Mouse (Mus musculus) heart, embryonic 12.5 days (tissue): Measurements from ENCODE around the gene Thbs4. TPM values are rescaled to one million over a fixed set of nuclear protein-coding genes. Genes with fewer than 3 reads are reported as not detected.

Source experiments
- ATAC-seq: fragments of 200-750 bp; cut with Nextera tagmentation; 2 replicates; pipeline ENCODE4 v1.8.0; 2017; ENCODE audit warnings: moderate TSS enrichment, moderate library complexity; ENCODE audit not compliant: insufficient number of reproducible peaks, low FRiP score
- H3K27ac ChIP-seq: fragments of 300-500 bp; sonication (generic); 2 replicates; pipeline ENCODE4 v1.5.1; 2016; ENCODE audit warnings: mild to moderate bottlenecking, moderate library complexity; ENCODE audit not compliant: poor library complexity, severe bottlenecking
- H3K27me3 ChIP-seq: fragments of 300-500 bp; sonication (generic); replicated peaks from 2 replicates; pipeline ENCODE4 v1.6.1; 2016; ENCODE audit warnings: mild to moderate bottlenecking, moderate library complexity
- H3K36me3 ChIP-seq: fragments of 300-500 bp; sonication (generic); 2 replicates; pipeline ENCODE4 v1.6.1; 2016; ENCODE audit warnings: mild to moderate bottlenecking, moderate library complexity
- H3K4me1 ChIP-seq: fragments of 300-500 bp; sonication (generic); replicated peaks from 2 replicates; pipeline ENCODE4 v1.6.1; 2016; ENCODE audit warnings: mild to moderate bottlenecking
- H3K4me2 ChIP-seq: fragments of 300-500 bp; sonication (generic); 2 replicates; pipeline ENCODE4 v1.6.1; 2016; ENCODE audit warnings: mild to moderate bottlenecking, moderate library complexity
- H3K4me3 ChIP-seq: fragments of 300-500 bp; sonication (generic); 2 replicates; pipeline ENCODE4 v1.5.1; 2016; ENCODE audit warnings: mild to moderate bottlenecking
- H3K9ac ChIP-seq: fragments of 300-500 bp; sonication (generic); 2 replicates; pipeline ENCODE4 v1.6.1; 2016; ENCODE audit warnings: mild to moderate bottlenecking, moderate library complexity
- H3K9me3 ChIP-seq: fragments of 300-500 bp; sonication (generic); replicated peaks from 2 replicates; pipeline ENCODE4 v1.6.1; 2016; ENCODE audit warnings: mild to moderate bottlenecking, moderate library complexity
- WGBS: fragments of 180-500 bp; shearing (Covaris S2); methylation state at CpG from one replicate; pipeline ENCODE4 v1.1.7; 2016; 5-methylcytosine and 5-hydroxymethylcytosine counted together
- polyA plus RNA-seq: library from polyadenylated mRNA; unstranded; fragments of >200 nt; fragmentation: Nextera tagmentation; extraction: Ambion mirVana; gene quantifications from 2 replicates; pipeline ENCODE4 v1.2.1, GENCODE M21; 2016

Gene Thbs4
- polyA plus RNA-seq, 1 experiment from 2014 or later: 45.6 TPM

DNA sequence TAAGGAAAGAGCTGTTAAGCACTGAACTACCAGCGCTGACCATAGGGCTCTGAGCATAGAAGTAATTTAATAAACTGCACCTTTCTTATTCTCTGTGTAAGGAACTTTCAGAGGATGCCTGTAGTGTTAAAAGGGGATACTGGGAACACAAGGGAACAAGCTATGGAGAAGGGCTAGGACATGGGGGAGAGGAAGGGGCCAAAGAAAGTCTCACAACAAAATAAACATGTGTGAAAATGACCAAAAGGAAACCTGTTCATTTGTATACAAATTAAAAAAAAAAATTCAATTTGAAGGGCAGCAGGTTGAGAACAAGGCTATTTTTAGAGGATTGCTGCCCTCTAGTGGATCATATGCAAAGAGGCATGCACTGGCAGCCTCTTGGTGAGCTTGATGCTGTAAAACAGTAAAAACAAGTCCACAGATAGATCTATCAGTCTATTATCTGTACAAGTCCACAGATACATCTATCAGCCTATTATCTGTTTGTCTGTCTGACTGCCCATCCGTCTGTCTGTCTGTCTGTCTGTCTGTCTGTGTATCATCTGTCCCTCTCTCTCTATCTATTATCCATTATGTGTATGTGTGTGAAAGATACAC lies 53.8 kb downstream of the Thbs4 start:
- Histone ChIP-seq H3K9me3 (no peaks in the 10 kb centered on the region), H3K4me3 (no peak overlapping the region), H3K27me3 (no peaks in the 10 kb centered on the region), H3K27ac (no peak overlapping the region), H3K4me1 (peaks cover 7% of the 10 kb centered on the region), H3K9ac (no peak overlapping the region), H3K36me3 (no peaks in the 10 kb centered on the region), H3K4me2 (no peak overlapping the region)
- 10% methylated on average over 2 of the region's 2 CpGs for WGBS
- no peak for ATAC-seq

DNA sequence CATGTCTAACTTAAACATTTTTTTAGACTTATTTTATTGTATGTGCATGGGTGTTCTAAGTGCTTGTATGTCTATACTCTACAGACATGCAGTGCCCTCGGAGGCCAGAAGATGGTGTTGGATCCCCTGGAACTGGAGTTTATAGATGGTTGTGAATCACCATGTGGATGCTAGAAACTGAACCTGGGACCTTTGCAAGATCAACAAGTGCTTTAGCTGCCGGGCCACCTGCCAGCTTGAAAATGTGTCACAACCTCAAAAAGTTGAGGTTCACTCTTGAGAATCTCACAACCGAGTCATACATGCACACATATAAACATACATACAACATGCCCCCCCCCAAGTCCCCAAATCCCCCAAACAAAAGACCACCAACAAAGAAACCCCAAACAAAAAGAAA lies 54.8 kb downstream of the Thbs4 start:
- H3K4me3 ChIP-seq: no peak overlapping the region
- no peaks in the 10 kb centered on the region for H3K36me3 ChIP-seq
- H3K27ac ChIP-seq: no peak overlapping the region
- WGBS: 81% methylated on average over 3 of the region's 3 CpGs
- no peak for ATAC-seq
- H3K9me3 ChIP-seq: no peaks in the 10 kb centered on the region
- no peak overlapping the region for H3K9ac ChIP-seq
- peaks cover 7% of the 10 kb centered on the region for H3K4me1 ChIP-seq
- H3K27me3 ChIP-seq: no peaks in the 10 kb centered on the region
- no peak overlapping the region for H3K4me2 ChIP-seq

DNA sequence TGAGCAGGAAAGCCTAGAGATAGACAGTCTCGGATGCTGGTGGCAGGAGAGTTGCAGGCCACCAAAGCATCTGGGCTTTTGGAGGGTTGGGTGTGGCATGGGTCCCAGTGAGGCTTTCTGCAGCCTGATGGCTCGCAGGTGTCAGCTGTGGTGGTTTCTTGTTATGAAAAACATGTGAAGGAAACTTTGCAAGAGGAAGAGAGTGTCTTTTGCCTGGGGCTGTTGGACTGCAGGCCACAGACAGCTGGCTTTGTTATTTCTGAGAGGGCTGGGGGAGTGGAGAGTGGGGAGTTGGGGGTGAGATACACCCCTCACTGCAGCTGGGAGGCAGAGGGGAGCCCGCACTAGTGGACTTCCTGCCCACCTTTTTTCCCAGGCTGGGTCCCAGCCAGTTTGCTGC lies 55.8 kb downstream of the Thbs4 start:
- no peaks in the 10 kb centered on the region for H3K27me3 ChIP-seq
- H3K9ac ChIP-seq: no peak overlapping the region
- 75% methylated on average over 3 of the region's 3 CpGs for WGBS
- H3K4me1 ChIP-seq: peaks cover 7% of the 10 kb centered on the region
- H3K4me2 ChIP-seq: no peak overlapping the region
- no peak overlapping the region for H3K27ac ChIP-seq
- no peak for ATAC-seq
- no peak overlapping the region for H3K4me3 ChIP-seq
- H3K9me3 ChIP-seq: no peaks in the 10 kb centered on the region
- no peaks in the 10 kb centered on the region for H3K36me3 ChIP-seq

DNA sequence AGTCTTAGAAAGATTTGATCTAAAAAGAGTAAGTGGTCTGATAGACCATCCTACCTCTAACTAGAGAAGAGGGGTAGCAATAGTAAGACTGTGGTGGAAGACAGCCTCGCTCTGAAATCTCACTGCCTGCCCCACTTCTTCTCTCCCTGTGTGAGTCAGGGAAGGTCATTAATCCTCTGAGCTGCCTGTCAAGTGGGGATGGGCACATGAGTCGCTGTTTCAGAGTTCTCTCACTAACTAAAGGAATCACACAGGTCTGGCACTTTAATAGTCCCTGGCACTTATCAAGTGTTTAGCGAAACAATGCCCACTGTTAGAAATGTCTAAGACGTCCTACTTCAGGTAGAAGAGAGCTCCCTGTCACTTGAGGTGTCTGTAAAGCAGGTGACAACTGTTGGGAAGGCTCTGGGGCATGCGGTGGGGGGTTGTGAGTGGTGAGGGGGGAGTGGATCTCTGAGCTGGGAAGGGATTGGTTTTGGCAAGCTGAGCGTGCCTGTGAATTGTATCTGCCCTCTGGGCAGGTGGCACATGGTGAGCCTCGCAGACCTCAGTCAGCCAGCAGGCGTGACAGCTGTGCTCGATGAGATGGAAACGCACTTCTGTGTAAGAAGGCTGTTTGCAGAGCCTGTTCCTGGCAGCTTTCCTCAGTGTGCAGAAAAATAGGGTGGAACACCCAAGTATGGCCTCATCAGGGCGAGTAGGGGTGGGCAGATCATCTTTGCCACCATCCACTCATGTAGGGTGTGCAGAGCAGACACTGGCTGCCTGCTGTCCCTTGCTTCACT lies 57.9 kb downstream of the Thbs4 start:
- H3K4me1 ChIP-seq: no peaks in the 10 kb centered on the region
- no peaks in the 10 kb centered on the region for H3K27me3 ChIP-seq
- H3K36me3 ChIP-seq: no peaks in the 10 kb centered on the region
- no peak overlapping the region for H3K27ac ChIP-seq
- no peak overlapping the region for H3K9ac ChIP-seq
- no peaks in the 10 kb centered on the region for H3K9me3 ChIP-seq
- no peak overlapping the region for H3K4me3 ChIP-seq
- no peak for ATAC-seq
- WGBS: 52% methylated on average over 11 of the region's 11 CpGs
- H3K4me2 ChIP-seq: no peak overlapping the region

DNA sequence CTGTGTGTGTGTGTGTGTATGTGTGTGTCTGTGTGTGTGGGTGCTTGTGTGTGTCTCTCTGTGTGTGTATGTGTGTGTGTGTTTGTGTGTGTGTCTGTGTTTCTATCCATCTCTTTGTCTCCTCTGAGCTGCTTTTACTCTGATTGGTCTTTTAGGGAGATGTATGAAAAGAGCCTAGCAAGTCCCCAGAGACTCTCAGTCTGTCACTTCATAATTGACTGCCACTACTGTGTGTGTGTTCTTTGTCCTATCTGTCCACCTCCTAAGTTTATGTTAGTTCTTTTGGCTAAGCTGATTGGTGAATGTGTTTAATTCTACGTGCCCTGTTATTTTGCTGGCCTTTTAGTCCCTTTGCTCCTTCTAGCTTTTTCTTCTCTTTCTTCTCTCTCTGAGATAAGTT lies 58.9 kb downstream of the Thbs4 start:
- H3K36me3 ChIP-seq: no peaks in the 10 kb centered on the region
- no peak overlapping the region for H3K27ac ChIP-seq
- no peaks in the 10 kb centered on the region for H3K27me3 ChIP-seq
- no peak for ATAC-seq
- H3K9ac ChIP-seq: no peak overlapping the region
- H3K4me2 ChIP-seq: no peak overlapping the region
- H3K4me3 ChIP-seq: no peak overlapping the region
- H3K4me1 ChIP-seq: no peaks in the 10 kb centered on the region
- 75% methylated on average over 1 of the region's 1 CpGs for WGBS
- H3K9me3 ChIP-seq: no peaks in the 10 kb centered on the region

DNA sequence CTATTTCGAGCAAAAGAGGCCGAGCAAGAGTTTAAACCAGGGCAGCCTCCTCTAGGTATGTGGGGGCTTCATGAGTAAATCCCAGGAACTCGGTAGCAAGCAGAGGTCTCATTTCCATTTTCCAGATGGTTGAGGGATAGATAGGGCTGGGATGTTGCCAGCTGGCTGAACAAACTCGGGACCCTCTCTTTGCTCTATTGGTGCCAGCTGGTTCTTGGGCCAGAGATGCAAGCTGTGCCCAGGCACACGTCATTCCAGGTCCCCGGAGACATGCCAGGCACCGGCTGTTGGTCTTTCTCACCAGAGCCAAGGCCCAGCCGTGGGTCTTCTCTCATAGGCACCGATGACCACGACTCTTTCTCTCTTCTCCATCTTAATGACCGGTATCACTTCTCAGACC lies 60.9 kb downstream of the Thbs4 start:
- WGBS: 86% methylated on average over 11 of the region's 11 CpGs
- H3K4me1 ChIP-seq: peaks cover 10% of the 10 kb centered on the region; the same call in 1 of the 2 replicates
- H3K27ac ChIP-seq: no peak overlapping the region
- H3K9ac ChIP-seq: no peak overlapping the region
- H3K36me3 ChIP-seq: no peaks in the 10 kb centered on the region
- no peak overlapping the region for H3K4me2 ChIP-seq
- H3K4me3 ChIP-seq: no peak overlapping the region
- no peaks in the 10 kb centered on the region for H3K27me3 ChIP-seq
- H3K9me3 ChIP-seq: no peaks in the 10 kb centered on the region
- no peak for ATAC-seq

DNA sequence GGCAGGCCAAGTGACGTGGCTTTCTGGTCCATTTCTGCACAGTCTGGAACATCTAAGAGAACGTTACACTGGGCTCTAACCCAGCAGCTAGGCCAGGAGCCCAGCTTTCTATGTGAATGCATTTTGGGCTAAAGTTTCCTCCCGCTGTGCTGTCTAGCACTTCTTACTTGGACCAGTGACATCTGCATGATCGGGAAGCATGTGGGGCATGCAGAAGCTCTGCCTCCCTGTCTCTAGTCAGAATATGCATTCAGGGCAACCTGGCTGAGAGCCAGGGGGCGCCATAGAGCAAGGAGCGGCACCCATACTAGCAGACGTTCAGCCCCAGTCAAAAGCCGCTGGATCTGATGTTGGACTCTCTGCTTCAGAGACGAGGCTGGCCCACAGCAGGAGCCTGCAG lies 61.4 kb downstream of the Thbs4 start:
- 36% methylated on average over 9 of the region's 9 CpGs for WGBS
- no peak overlapping the region for H3K4me2 ChIP-seq
- no peak for ATAC-seq

DNA sequence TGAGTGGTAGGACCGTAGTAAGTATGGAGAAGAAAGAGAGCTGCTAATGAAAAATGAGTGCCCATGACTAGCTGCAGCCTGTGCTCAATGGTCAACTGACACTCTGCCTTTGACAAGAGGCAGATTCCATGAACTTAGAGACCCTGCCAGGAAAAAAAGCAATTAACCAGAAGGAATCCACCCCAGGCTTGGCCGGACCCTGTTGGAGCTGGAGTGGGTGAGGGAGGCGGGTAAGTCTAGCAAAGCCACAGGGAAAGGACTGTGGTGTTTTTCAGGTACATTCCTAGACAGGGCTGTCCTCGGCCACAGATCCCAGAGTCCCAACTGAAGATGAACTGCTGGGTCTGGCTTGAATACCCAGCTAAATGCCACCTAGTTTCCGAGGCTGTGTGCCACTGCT lies 61.8 kb downstream of the Thbs4 start:
- Histone ChIP-seq H3K27me3 (no peaks in the 10 kb centered on the region), H3K9me3 (no peaks in the 10 kb centered on the region), H3K27ac (no peak overlapping the region), H3K4me2 (no peak overlapping the region), H3K9ac (no peak overlapping the region), H3K36me3 (no peaks in the 10 kb centered on the region), H3K4me1 (peaks cover 10% of the 10 kb centered on the region; the same call in 1 of the 2 replicates), H3K4me3 (no peak overlapping the region)
- 70% methylated on average over 5 of the region's 5 CpGs for WGBS
- ATAC-seq: no peak

More for the DNA sequence above, 61.4 kb downstream of the Thbs4 start:
- Histone ChIP-seq H3K27ac (no peak overlapping the region), H3K27me3 (no peaks in the 10 kb centered on the region), H3K36me3 (no peaks in the 10 kb centered on the region), H3K9me3 (no peaks in the 10 kb centered on the region), H3K4me3 (no peak overlapping the region), H3K9ac (no peak overlapping the region), H3K4me1 (peaks cover 10% of the 10 kb centered on the region; the same call in 1 of the 2 replicates)

DNA sequence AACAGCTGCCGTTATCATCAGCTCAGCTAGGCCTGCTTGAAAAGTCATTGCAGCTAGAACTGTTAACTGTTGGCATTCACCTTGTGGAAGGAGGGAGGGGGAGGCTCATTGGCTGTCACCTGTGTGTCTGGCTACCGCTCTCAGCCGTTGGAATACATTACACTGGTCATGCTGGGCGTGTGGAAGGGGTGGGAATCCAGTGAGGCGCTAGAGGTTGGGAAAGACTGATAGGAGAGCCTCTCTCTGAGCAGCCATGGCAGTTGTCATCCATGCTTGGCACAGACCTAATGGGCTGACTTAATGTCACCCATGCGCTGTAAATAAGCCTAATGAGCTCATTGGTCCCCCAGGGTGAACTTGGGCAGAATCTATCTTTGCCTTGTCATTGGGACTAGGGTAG lies 62.8 kb downstream of the Thbs4 start:
- no peak overlapping the region for H3K9ac ChIP-seq
- H3K4me1 ChIP-seq: peaks cover 10% of the 10 kb centered on the region; the same call in 1 of the 2 replicates
- H3K9me3 ChIP-seq: no peaks in the 10 kb centered on the region
- H3K4me2 ChIP-seq: no peak overlapping the region
- no peak overlapping the region for H3K4me3 ChIP-seq
- WGBS: 66% methylated on average over 6 of the region's 6 CpGs
- H3K36me3 ChIP-seq: no peaks in the 10 kb centered on the region
- H3K27ac ChIP-seq: no peak overlapping the region
- no peak for ATAC-seq
- H3K27me3 ChIP-seq: no peaks in the 10 kb centered on the region

DNA sequence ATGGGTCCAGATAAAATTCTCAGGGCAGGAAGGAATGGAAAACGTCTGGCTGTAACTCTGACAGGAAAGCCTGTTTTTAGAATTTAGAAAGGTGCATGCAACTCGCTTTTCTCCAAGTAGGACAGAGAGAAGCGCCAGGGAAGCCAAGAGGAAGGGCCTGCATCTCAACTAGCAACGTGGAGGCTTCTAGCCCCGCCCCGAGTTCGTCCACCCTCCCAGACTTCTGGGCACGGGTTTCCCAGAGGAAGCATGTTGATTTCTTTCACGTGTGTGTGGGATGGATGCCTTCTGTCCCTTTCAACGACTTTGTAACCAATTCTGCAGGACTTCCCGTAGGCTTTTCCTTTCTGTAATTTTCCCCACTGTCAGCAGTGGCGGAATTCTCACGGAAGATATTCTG lies 64.8 kb downstream of the Thbs4 start:
- H3K4me3 ChIP-seq: no peak overlapping the region; the same call in 1 of the 2 replicates
- no peak overlapping the region for H3K27ac ChIP-seq
- H3K4me2 ChIP-seq: peak overlapping the region; percentile 32
- H3K36me3 ChIP-seq: no peaks in the 10 kb centered on the region
- H3K9me3 ChIP-seq: no peaks in the 10 kb centered on the region
- peaks cover 10% of the 10 kb centered on the region; the same call in 1 of the 2 replicates for H3K4me1 ChIP-seq
- H3K9ac ChIP-seq: no peak overlapping the region
- H3K27me3 ChIP-seq: peaks cover 3% of the 10 kb centered on the region; the same call in 1 of the 2 replicates
- no peak for ATAC-seq
- 30% methylated on average over 13 of the region's 13 CpGs for WGBS

DNA sequence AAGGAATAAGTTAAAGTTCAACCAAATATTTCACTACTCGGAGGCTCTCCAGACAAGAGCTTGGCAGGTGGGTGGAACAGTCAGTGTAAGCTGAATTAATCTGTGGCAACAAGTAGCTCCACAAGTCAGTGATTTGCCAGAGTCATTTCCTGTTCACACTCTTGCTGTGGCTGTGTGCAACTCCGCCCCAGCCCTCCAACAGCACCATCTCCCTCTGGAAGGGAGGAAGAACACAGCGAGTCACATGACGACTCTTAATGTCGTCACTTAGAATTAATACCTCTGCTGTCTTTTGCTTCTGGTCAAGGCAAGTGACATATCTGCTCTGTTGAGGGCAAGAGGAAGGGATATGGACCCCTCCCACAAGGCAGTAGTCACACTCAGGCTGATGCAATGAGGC lies 72.2 kb downstream of the Thbs4 start:
- no peak for ATAC-seq
- H3K27ac ChIP-seq: no peak overlapping the region
- no peak overlapping the region for H3K4me2 ChIP-seq
- 65% methylated on average over 5 of the region's 5 CpGs for WGBS
- no peaks in the 10 kb centered on the region for H3K36me3 ChIP-seq
- no peaks in the 10 kb centered on the region for H3K4me1 ChIP-seq
- no peak overlapping the region for H3K4me3 ChIP-seq
- peaks cover 7% of the 10 kb centered on the region; the same call in 1 of the 2 replicates for H3K27me3 ChIP-seq
- H3K9ac ChIP-seq: no peak overlapping the region
- no peaks in the 10 kb centered on the region for H3K9me3 ChIP-seq
